Mouse (Mus musculus): ENCODE data around the gene Il27ra. TPM values are rescaled to one million over a fixed set of nuclear protein-coding genes. Genes with fewer than 3 reads are reported as not detected.

The Il27ra gene
- 0.19 and 0.70 TPM in 2 replicates for polyA plus RNA-seq (2014; fragmentation: Nextera tagmentation; extraction: Ambion mirVana)

- H3K27ac ChIP-seq (ENCODE audit: low read depth, low read length): no peak within 1 kb of the TSS
- peaks cover 5% of the 10 kb centered on the region; the same call in 1 of the 2 replicates for H3K4me1 ChIP-seq (ENCODE audit: control insufficient read depth, insufficient read depth, low read length)
- ATAC-seq (peak; percentile 61; the same call in 1 of the 2 replicates), DNase-seq (ENCODE audit: low spot score) (peak; percentile 61)
- H3K27me3 ChIP-seq (replicated peaks; ENCODE audit: control insufficient read depth, insufficient read depth, low read length): peaks cover 45% of the 10 kb centered on the region
- peak within 1 kb of the TSS; percentile 21 for H3K4me3 ChIP-seq (ENCODE audit: low read depth, low read length)
- peak within 1 kb of the TSS; percentile 56 for H3K4me2 ChIP-seq (ENCODE audit: low read length)
- 4% methylated on average over 40 of the region's 40 CpGs for WGBS
- H3K36me3 ChIP-seq (ENCODE audit: control insufficient read depth, insufficient read depth, low read length): no peaks in the 10 kb centered on the region
- H3K9me3 ChIP-seq (replicated peaks; ENCODE audit: control insufficient read depth, low read length): no peaks in the 10 kb centered on the region
- peak within 1 kb of the TSS; percentile 46; the same call in 1 of the 2 replicates for H3K9ac ChIP-seq (ENCODE audit: low read length)
Observed at GRCm38 (mm10) chr8:84042066-84042947, at the start of gene Il27ra. Il27ra (minus strand) TSS chr8:84042589.

- Histone ChIP-seq H3K36me3 (ENCODE audit: control insufficient read depth, insufficient read depth, low read length) (peaks cover 87% of the 10 kb centered on the region), H3K9ac (ENCODE audit: low read length) (no peak overlapping the region), H3K4me3 (ENCODE audit: low read depth, low read length) (no peak overlapping the region), H3K27me3 (replicated peaks; ENCODE audit: control insufficient read depth, insufficient read depth, low read length) (no peaks in the 10 kb centered on the region), H3K4me2 (ENCODE audit: low read length) (no peak overlapping the region), H3K9me3 (replicated peaks; ENCODE audit: control insufficient read depth, low read length) (no peaks in the 10 kb centered on the region), H3K4me1 (ENCODE audit: control insufficient read depth, insufficient read depth, low read length) (no peaks in the 10 kb centered on the region), H3K27ac (ENCODE audit: low read depth, low read length) (no peak overlapping the region)
- 90% methylated on average over 8 of the region's 8 CpGs for WGBS
- no peak for DNase-seq (ENCODE audit: low spot score)
- no peak for ATAC-seq
Observed at GRCm38 (mm10) chr8:84090585-84090984, 48.2 kb upstream of the Il27ra start.

GRCm38 (mm10) chr8:84089277-84089676 lies 46.9 kb upstream of the Il27ra start:
- no peak for DNase-seq (ENCODE audit: low spot score)

GRCm38 (mm10) chr8:84087821-84088220 lies 45.4 kb upstream of the Il27ra start:
- ATAC-seq: no peak
- Histone ChIP-seq H3K4me2 (ENCODE audit: low read length) (no peak overlapping the region), H3K9me3 (replicated peaks; ENCODE audit: control insufficient read depth, low read length) (no peaks in the 10 kb centered on the region), H3K36me3 (ENCODE audit: control insufficient read depth, insufficient read depth, low read length) (peaks cover 90% of the 10 kb centered on the region), H3K27ac (ENCODE audit: low read depth, low read length) (no peak overlapping the region), H3K27me3 (replicated peaks; ENCODE audit: control insufficient read depth, insufficient read depth, low read length) (no peaks in the 10 kb centered on the region), H3K9ac (ENCODE audit: low read length) (no peak overlapping the region), H3K4me3 (ENCODE audit: low read depth, low read length) (no peak overlapping the region), H3K4me1 (ENCODE audit: control insufficient read depth, insufficient read depth, low read length) (no peaks in the 10 kb centered on the region)
- DNase-seq (ENCODE audit: low spot score): no peak
- WGBS: 94% methylated on average over 14 of the region's 14 CpGs

More at GRCm38 (mm10) chr8:84089277-84089676, 46.9 kb upstream of the Il27ra start:
- H3K4me2 ChIP-seq (ENCODE audit: low read length): no peak overlapping the region
- no peaks in the 10 kb centered on the region for H3K27me3 ChIP-seq (replicated peaks; ENCODE audit: control insufficient read depth, insufficient read depth, low read length)
- peaks cover 87% of the 10 kb centered on the region for H3K36me3 ChIP-seq (ENCODE audit: control insufficient read depth, insufficient read depth, low read length)
- no peaks in the 10 kb centered on the region for H3K4me1 ChIP-seq (ENCODE audit: control insufficient read depth, insufficient read depth, low read length)
- ATAC-seq: no peak
- no peak overlapping the region for H3K9ac ChIP-seq (ENCODE audit: low read length)
- H3K4me3 ChIP-seq (ENCODE audit: low read depth, low read length): no peak overlapping the region
- no peaks in the 10 kb centered on the region for H3K9me3 ChIP-seq (replicated peaks; ENCODE audit: control insufficient read depth, low read length)
- WGBS: 69% methylated on average over 9 of the region's 9 CpGs
- no peak overlapping the region for H3K27ac ChIP-seq (ENCODE audit: low read depth, low read length)

- Histone ChIP-seq H3K4me2 (ENCODE audit: low read length) (no peak overlapping the region), H3K9me3 (replicated peaks; ENCODE audit: control insufficient read depth, low read length) (no peaks in the 10 kb centered on the region), H3K4me3 (ENCODE audit: low read depth, low read length) (no peak overlapping the region), H3K9ac (ENCODE audit: low read length) (no peak overlapping the region), H3K27me3 (replicated peaks; ENCODE audit: control insufficient read depth, insufficient read depth, low read length) (no peaks in the 10 kb centered on the region), H3K36me3 (ENCODE audit: control insufficient read depth, insufficient read depth, low read length) (peaks cover 90% of the 10 kb centered on the region), H3K4me1 (ENCODE audit: control insufficient read depth, insufficient read depth, low read length) (no peaks in the 10 kb centered on the region), H3K27ac (ENCODE audit: low read depth, low read length) (no peak overlapping the region)
- DNase-seq (ENCODE audit: low spot score) (no peak), ATAC-seq (no peak)
- 90% methylated on average over 7 of the region's 7 CpGs for WGBS
Observed at GRCm38 (mm10) chr8:84087156-84087555, 44.8 kb upstream of the Il27ra start.

GRCm38 (mm10) chr8:84084341-84085115 lies 42.1 kb upstream of the Il27ra start:
- Histone ChIP-seq H3K36me3 (ENCODE audit: control insufficient read depth, insufficient read depth, low read length) (peaks cover 89% of the 10 kb centered on the region), H3K27ac (ENCODE audit: low read depth, low read length) (no peak overlapping the region), H3K4me3 (ENCODE audit: low read depth, low read length) (no peak overlapping the region), H3K4me2 (ENCODE audit: low read length) (no peak overlapping the region), H3K27me3 (replicated peaks; ENCODE audit: control insufficient read depth, insufficient read depth, low read length) (no peaks in the 10 kb centered on the region), H3K4me1 (ENCODE audit: control insufficient read depth, insufficient read depth, low read length) (no peaks in the 10 kb centered on the region), H3K9me3 (replicated peaks; ENCODE audit: control insufficient read depth, low read length) (no peaks in the 10 kb centered on the region), H3K9ac (ENCODE audit: low read length) (0 out of 2 replicates have a peak overlapping the region, but pooled peaks have one; percentile 21)
- no peak for DNase-seq (ENCODE audit: low spot score)
- no peak for ATAC-seq
- WGBS: 29% methylated on average over 42 of the region's 42 CpGs

- DNase-seq (ENCODE audit: low spot score): no peak
- H3K36me3 ChIP-seq (ENCODE audit: control insufficient read depth, insufficient read depth, low read length): peaks cover 87% of the 10 kb centered on the region
- H3K4me1 ChIP-seq (ENCODE audit: control insufficient read depth, insufficient read depth, low read length): no peaks in the 10 kb centered on the region
- no peak for ATAC-seq
- H3K27me3 ChIP-seq (replicated peaks; ENCODE audit: control insufficient read depth, insufficient read depth, low read length): no peaks in the 10 kb centered on the region
- H3K27ac ChIP-seq (ENCODE audit: low read depth, low read length): no peak overlapping the region
- H3K9me3 ChIP-seq (replicated peaks; ENCODE audit: control insufficient read depth, low read length): no peaks in the 10 kb centered on the region
- 40% methylated on average over 8 of the region's 8 CpGs for WGBS
- H3K9ac ChIP-seq (ENCODE audit: low read length): 0 out of 2 replicates have a peak overlapping the region, but pooled peaks have one; percentile 21
- H3K4me2 ChIP-seq (ENCODE audit: low read length): no peak overlapping the region
- no peak overlapping the region for H3K4me3 ChIP-seq (ENCODE audit: low read depth, low read length)
Observed at GRCm38 (mm10) chr8:84083829-84084241, 41.4 kb upstream of the Il27ra start.

GRCm38 (mm10) chr8:84079206-84079605 lies 36.8 kb upstream of the Il27ra start:
- Histone ChIP-seq H3K9ac (ENCODE audit: low read length) (no peak overlapping the region), H3K27ac (ENCODE audit: low read depth, low read length) (no peak overlapping the region), H3K9me3 (replicated peaks; ENCODE audit: control insufficient read depth, low read length) (no peaks in the 10 kb centered on the region), H3K4me2 (ENCODE audit: low read length) (no peak overlapping the region), H3K4me1 (ENCODE audit: control insufficient read depth, insufficient read depth, low read length) (no peaks in the 10 kb centered on the region), H3K4me3 (ENCODE audit: low read depth, low read length) (no peak overlapping the region), H3K36me3 (ENCODE audit: control insufficient read depth, insufficient read depth, low read length) (peaks cover 66% of the 10 kb centered on the region), H3K27me3 (replicated peaks; ENCODE audit: control insufficient read depth, insufficient read depth, low read length) (no peaks in the 10 kb centered on the region)
- ATAC-seq: no peak
- WGBS: 88% methylated on average over 5 of the region's 5 CpGs
- DNase-seq (ENCODE audit: low spot score): no peak

Data from forebrain, embryonic 14.5 days (tissue).